Mouse (Mus musculus) neural tube, embryonic 15.5 days (tissue): ENCODE data around the gene Stoml1. TPM values are rescaled to one million over a fixed set of nuclear protein-coding genes. Genes with fewer than 3 reads are reported as not detected.
A peak's percentile ranks its signal among the peaks of the same experiment; 100 is the strongest.

ENCODE experiments used
- ATAC-seq: fragments of 200-750 bp; cut with Nextera tagmentation; 2 replicates; pipeline ENCODE4 v1.8.0; 2017; ENCODE audit warnings: mild to moderate bottlenecking, moderate TSS enrichment, moderate library complexity; ENCODE audit not compliant: low FRiP score
- H3K27ac ChIP-seq: fragments of 300-500 bp; sonication (generic); replicated peaks from 2 replicates; pipeline ENCODE4 v1.5.1; 2015; ENCODE audit warnings: mild to moderate bottlenecking, inconsistent platforms
- H3K27me3 ChIP-seq: fragments of 300-500 bp; sonication (generic); replicated peaks from 2 replicates; pipeline ENCODE4 v1.6.1; 2015; ENCODE audit warnings: inconsistent platforms
- H3K36me3 ChIP-seq: fragments of 300-500 bp; sonication (generic); 2 replicates; pipeline ENCODE4 v1.6.1; 2015; ENCODE audit warnings: inconsistent platforms
- H3K4me1 ChIP-seq: fragments of 300-500 bp; sonication (generic); 2 replicates; pipeline ENCODE4 v1.6.1; 2015; ENCODE audit warnings: inconsistent platforms
- H3K4me2 ChIP-seq: fragments of 300-500 bp; sonication (generic); 2 replicates; pipeline ENCODE4 v1.6.1; 2015; ENCODE audit warnings: inconsistent platforms, mild to moderate bottlenecking, moderate library complexity
- H3K4me3 ChIP-seq: fragments of 300-500 bp; sonication (generic); replicated peaks from 2 replicates; pipeline ENCODE4 v1.5.1; 2015; ENCODE audit warnings: mild to moderate bottlenecking, inconsistent platforms
- H3K9ac ChIP-seq: fragments of 300-500 bp; sonication (generic); replicated peaks from 2 replicates; pipeline ENCODE4 v1.6.1; 2015; ENCODE audit warnings: mild to moderate bottlenecking, inconsistent platforms
- H3K9me3 ChIP-seq: fragments of 300-500 bp; sonication (generic); replicated peaks from 2 replicates; pipeline ENCODE4 v1.6.1; 2016; ENCODE audit warnings: inconsistent platforms
- WGBS: fragments of 180-500 bp; shearing (Covaris S2); methylation state at CpG from one replicate; pipeline ENCODE4 v1.1.7; 2015; ENCODE audit warnings: mixed read lengths; 5-methylcytosine and 5-hydroxymethylcytosine counted together
- polyA plus RNA-seq: library from polyadenylated mRNA; unstranded; fragments of >200 nt; fragmentation: Nextera tagmentation; extraction: Ambion mirVana; gene quantifications from 2 replicates; pipeline ENCODE4 v1.2.1, GENCODE M21; 2015

The Stoml1 gene
- polyA plus RNA-seq, 1 experiment from 2014 or later: 136 TPM

- H3K27me3 ChIP-seq: no peaks in the 10 kb centered on the region
- no peak overlapping the region for H3K27ac ChIP-seq
- H3K9me3 ChIP-seq: no peaks in the 10 kb centered on the region
- H3K36me3 ChIP-seq: no peaks in the 10 kb centered on the region
- no peak overlapping the region for H3K4me3 ChIP-seq
- H3K9ac ChIP-seq: no peak overlapping the region
- no peak for ATAC-seq
- peaks cover 7% of the 10 kb centered on the region; the same call in 1 of the 2 replicates for H3K4me1 ChIP-seq
- no peak overlapping the region for H3K4me2 ChIP-seq
- WGBS: 96% methylated on average over 3 of the region's 3 CpGs
Measured at GRCm38 (mm10) chr9:58218539-58218938, 34.4 kb upstream of the Stoml1 start.

DNA sequence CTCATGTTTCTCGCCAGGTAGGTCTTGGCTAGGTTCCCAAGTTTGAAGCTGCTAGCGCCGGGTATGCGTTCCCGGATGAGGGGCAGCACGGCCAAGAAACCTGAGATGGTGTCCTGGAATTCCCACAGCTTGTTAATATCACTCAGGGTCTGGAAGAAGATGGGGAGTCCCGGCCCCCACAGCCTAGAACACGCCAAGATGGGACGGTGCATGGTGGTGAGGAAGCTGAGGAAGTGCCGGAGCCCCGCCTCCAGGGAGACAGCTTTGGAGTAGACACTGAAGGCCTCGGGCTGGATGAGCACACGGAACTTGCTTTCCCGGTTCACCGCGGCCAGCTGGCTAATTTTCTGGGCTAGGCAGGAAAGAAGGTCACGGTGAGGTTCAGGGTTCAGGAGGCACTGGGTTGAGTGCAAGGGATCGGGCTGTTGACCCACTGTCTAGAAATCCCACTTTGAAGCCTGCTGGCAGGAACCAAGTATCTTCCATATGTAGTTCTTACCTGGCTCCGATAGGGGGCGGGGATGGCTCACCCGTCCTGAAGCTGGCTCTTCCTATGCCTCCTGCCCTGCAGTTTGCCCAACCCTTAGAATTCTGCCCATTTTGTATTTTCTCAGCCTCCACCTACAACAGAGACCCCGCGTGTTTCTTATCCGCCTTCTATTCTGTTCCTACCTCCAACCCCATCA is 32.6 kb upstream of the Stoml1 start:
- Histone ChIP-seq H3K4me3 (no peak overlapping the region), H3K4me2 (no peak overlapping the region), H3K4me1 (no peaks in the 10 kb centered on the region), H3K27me3 (no peaks in the 10 kb centered on the region), H3K36me3 (no peaks in the 10 kb centered on the region), H3K27ac (no peak overlapping the region), H3K9ac (no peak overlapping the region), H3K9me3 (no peaks in the 10 kb centered on the region)
- 76% methylated on average over 24 of the region's 24 CpGs for WGBS
- ATAC-seq: no peak

DNA sequence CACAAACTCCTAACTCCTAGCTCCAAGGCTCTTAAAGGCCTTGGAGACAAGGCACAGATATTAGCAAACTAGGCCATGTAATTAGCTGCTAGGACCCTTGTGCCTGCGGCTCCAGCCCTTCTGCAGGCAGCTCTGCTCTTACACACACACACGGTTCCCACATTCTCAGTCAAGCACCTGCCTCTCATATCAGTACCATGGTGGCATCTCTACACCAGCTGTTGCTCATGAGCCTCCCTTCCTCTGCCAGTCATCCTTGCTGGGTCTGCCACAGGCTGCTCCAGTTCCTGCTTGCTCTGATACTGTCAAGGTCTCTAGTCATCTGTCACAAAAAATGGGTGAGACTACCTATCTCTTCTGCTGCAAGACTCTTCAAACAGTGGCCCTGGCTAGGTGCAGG is 28.6 kb upstream of the Stoml1 start:
- Histone ChIP-seq H3K4me1 (no peaks in the 10 kb centered on the region), H3K27me3 (no peaks in the 10 kb centered on the region), H3K9ac (no peak overlapping the region), H3K27ac (no peak overlapping the region), H3K9me3 (no peaks in the 10 kb centered on the region), H3K36me3 (0 out of 2 replicates have a peak, but pooled peaks cover 3% of the 10 kb centered on the region), H3K4me2 (no peak overlapping the region), H3K4me3 (no peak overlapping the region)
- 97% methylated on average over 2 of the region's 2 CpGs for WGBS
- ATAC-seq: no peak

- no peak for ATAC-seq
- Histone ChIP-seq H3K9ac (no peak overlapping the region), H3K9me3 (no peaks in the 10 kb centered on the region)
Measured at GRCm38 (mm10) chr9:58225915-58226913, 26.8 kb upstream of the Stoml1 start.

GRCm38 (mm10) chr9:58228777-58229466 is 24.0 kb upstream of the Stoml1 start:
- 96% methylated on average over 9 of the region's 9 CpGs for WGBS
- Histone ChIP-seq H3K4me3 (no peak overlapping the region), H3K9ac (no peak overlapping the region), H3K27me3 (no peaks in the 10 kb centered on the region), H3K36me3 (0 out of 2 replicates have a peak, but pooled peaks cover 3% of the 10 kb centered on the region), H3K27ac (no peak overlapping the region), H3K4me1 (no peaks in the 10 kb centered on the region), H3K4me2 (no peak overlapping the region), H3K9me3 (no peaks in the 10 kb centered on the region)
- ATAC-seq: no peak

More at GRCm38 (mm10) chr9:58225915-58226913, 26.8 kb upstream of the Stoml1 start:
- Histone ChIP-seq H3K27ac (no peak overlapping the region), H3K36me3 (0 out of 2 replicates have a peak, but pooled peaks cover 3% of the 10 kb centered on the region), H3K27me3 (no peaks in the 10 kb centered on the region), H3K4me3 (no peak overlapping the region), H3K4me1 (no peaks in the 10 kb centered on the region), H3K4me2 (no peak overlapping the region)
- WGBS: 67% methylated on average over 9 of the region's 9 CpGs

GRCm38 (mm10) chr9:58231746-58232145 is 21.2 kb upstream of the Stoml1 start:
- Histone ChIP-seq H3K4me2 (no peak overlapping the region), H3K4me1 (no peaks in the 10 kb centered on the region), H3K36me3 (0 out of 2 replicates have a peak, but pooled peaks cover 3% of the 10 kb centered on the region), H3K9ac (no peak overlapping the region), H3K9me3 (no peaks in the 10 kb centered on the region), H3K4me3 (no peak overlapping the region), H3K27ac (no peak overlapping the region), H3K27me3 (no peaks in the 10 kb centered on the region)
- ATAC-seq: no peak
- 76% methylated on average over 6 of the region's 6 CpGs for WGBS

DNA sequence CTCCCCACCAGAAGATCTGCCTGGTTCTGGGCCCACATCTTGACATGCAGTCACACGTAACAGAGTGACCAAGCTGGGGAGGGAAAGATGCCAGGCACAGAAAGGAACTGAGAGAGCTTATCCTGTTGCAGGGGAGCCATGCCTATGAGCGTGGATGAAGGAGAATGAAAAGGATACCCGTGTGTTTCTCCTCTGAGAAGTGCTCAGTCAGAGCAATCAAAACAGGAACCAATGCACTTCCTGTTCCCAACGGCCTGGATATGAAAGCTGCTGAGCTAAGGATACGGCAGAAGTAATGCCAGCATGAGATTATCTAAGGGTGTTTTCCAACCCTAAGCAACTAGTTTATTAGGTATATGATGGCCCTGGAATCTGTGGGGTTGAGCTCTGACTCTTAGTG is 20.6 kb upstream of the Stoml1 start:
- no peak overlapping the region for H3K4me2 ChIP-seq
- H3K27me3 ChIP-seq: no peaks in the 10 kb centered on the region
- H3K9ac ChIP-seq: no peak overlapping the region
- H3K36me3 ChIP-seq: 0 out of 2 replicates have a peak, but pooled peaks cover 3% of the 10 kb centered on the region
- H3K27ac ChIP-seq: 0 out of 2 replicates have a peak overlapping the region, but pooled peaks have one; percentile 23
- ATAC-seq: no peak
- 73% methylated on average over 5 of the region's 5 CpGs for WGBS
- H3K9me3 ChIP-seq: no peaks in the 10 kb centered on the region
- no peaks in the 10 kb centered on the region for H3K4me1 ChIP-seq
- H3K4me3 ChIP-seq: no peak overlapping the region

DNA sequence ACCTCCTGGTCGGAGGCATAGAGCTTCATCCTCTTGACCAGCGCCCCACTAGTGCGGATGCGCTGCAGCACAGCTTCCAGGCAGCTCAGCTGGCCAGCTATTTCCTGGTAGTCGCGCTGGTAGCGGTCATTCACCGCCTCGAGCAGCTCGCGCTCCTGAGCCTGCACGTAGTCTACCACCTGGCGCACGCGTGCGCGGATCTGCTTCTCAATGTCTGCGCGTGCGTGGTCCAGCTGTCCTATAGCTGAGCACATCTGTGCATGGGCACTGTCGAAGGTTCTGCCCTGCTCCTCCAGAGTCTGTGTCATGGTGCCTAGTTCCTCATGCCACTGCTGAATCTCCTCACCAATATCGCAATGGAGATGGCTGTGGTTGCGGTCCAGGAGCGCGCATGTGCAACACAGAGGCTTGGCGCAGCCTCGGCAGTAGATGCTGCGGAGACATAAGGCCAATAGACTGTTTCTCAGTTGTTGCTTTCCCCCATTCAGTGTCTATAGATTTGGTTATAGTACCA is 18.4 kb upstream of the Stoml1 start:
- Histone ChIP-seq H3K27me3 (no peaks in the 10 kb centered on the region), H3K4me2 (no peak overlapping the region)
- ATAC-seq: no peak

DNA sequence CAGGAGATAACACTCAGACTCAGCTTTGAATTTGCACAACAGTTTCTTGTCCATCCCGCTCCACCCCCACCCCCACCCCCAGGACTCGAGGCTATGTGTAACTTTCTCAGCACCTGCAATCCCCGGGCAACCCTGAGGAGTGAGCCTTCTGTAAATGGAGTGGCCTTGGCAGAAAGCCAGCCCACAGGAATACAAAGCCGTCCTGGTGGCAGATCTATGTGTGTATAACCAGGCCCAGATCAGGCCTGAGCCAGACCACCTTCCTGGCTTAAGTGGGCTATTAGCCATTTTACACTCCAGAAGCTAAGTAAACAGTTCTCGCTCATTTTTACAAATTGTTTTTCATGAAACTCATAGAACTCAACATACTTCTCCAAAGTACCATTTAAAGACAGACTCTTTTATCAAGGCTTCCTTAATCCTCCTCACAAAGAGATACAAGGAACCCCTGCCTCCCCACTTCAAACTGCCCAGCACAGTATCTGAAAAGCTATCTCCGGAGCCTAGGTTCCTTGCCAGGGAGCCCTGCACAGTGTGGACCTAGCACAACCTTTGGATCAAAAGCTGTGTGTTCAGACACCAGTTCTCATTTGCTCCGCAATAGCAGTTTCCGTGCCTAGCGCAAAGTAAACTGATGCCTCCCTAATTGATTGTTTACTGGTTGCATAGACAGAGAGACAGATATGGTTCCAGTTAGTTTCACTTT is 11.0 kb upstream of the Stoml1 start:
- H3K9ac ChIP-seq: no peak overlapping the region
- 46% methylated on average over 9 of the region's 9 CpGs for WGBS
- H3K4me3 ChIP-seq: no peak overlapping the region
- no peaks in the 10 kb centered on the region for H3K27me3 ChIP-seq
- peaks cover 27% of the 10 kb centered on the region for H3K4me1 ChIP-seq
- H3K9me3 ChIP-seq: no peaks in the 10 kb centered on the region
- no peak overlapping the region for H3K4me2 ChIP-seq
- ATAC-seq: no peak
- no peaks in the 10 kb centered on the region for H3K36me3 ChIP-seq
- no peak overlapping the region for H3K27ac ChIP-seq

More for the DNA sequence above, 18.4 kb upstream of the Stoml1 start:
- no peaks in the 10 kb centered on the region for H3K4me1 ChIP-seq
- no peak overlapping the region for H3K9ac ChIP-seq
- no peaks in the 10 kb centered on the region for H3K9me3 ChIP-seq
- WGBS: 98% methylated on average over 28 of the region's 28 CpGs
- H3K36me3 ChIP-seq: no peaks in the 10 kb centered on the region
- no peak overlapping the region for H3K27ac ChIP-seq
- no peak overlapping the region for H3K4me3 ChIP-seq

GRCm38 (mm10) chr9:58242696-58243095 is 10.3 kb upstream of the Stoml1 start:
- H3K4me3 ChIP-seq: no peak overlapping the region
- 66% methylated on average over 5 of the region's 5 CpGs for WGBS
- H3K4me2 ChIP-seq: no peak overlapping the region

GRCm38 (mm10) chr9:58243696-58244095 is 9.3 kb upstream of the Stoml1 start:
- no peak overlapping the region for H3K4me3 ChIP-seq
- H3K9ac ChIP-seq: no peak overlapping the region
- WGBS: 84% methylated on average over 6 of the region's 6 CpGs
- H3K4me1 ChIP-seq: peaks cover 33% of the 10 kb centered on the region
- no peak for ATAC-seq
- no peaks in the 10 kb centered on the region for H3K36me3 ChIP-seq
- H3K27ac ChIP-seq: no peak overlapping the region
- no peak overlapping the region for H3K4me2 ChIP-seq
- no peaks in the 10 kb centered on the region for H3K27me3 ChIP-seq
- H3K9me3 ChIP-seq: no peaks in the 10 kb centered on the region

More at GRCm38 (mm10) chr9:58242696-58243095, 10.3 kb upstream of the Stoml1 start:
- peaks cover 32% of the 10 kb centered on the region for H3K4me1 ChIP-seq
- no peak overlapping the region for H3K9ac ChIP-seq
- H3K27ac ChIP-seq: no peak overlapping the region
- ATAC-seq: no peak
- no peaks in the 10 kb centered on the region for H3K36me3 ChIP-seq
- H3K27me3 ChIP-seq: no peaks in the 10 kb centered on the region
- H3K9me3 ChIP-seq: no peaks in the 10 kb centered on the region
